Mouse (Mus musculus) limb, embryonic 10.5 days (tissue): Measurements from ENCODE around the gene Bcat1. TPM values are rescaled to one million over a fixed set of nuclear protein-coding genes. Genes with fewer than 3 reads are reported as not detected.
A peak's percentile ranks its signal among the peaks of the same experiment; 100 is the strongest.

ENCODE experiments used
- DNase-seq: peaks from one replicate; pipeline ENCODE4 v3.0.0-alpha.2; 2017; ENCODE audit warnings: low spot score
- H3K27ac ChIP-seq: fragments of 300-500 bp; sonication (generic); 2 replicates; pipeline ENCODE4 v1.5.1; 2016; ENCODE audit warnings: mild to moderate bottlenecking
- H3K27me3 ChIP-seq: fragments of 300-500 bp; sonication (generic); 2 replicates; pipeline ENCODE4 v1.6.1; 2016; ENCODE audit warnings: low read depth, mild to moderate bottlenecking; ENCODE audit not compliant: poor library complexity, severe bottlenecking
- H3K36me3 ChIP-seq: fragments of 300-500 bp; sonication (generic); 2 replicates; pipeline ENCODE4 v1.6.1; 2016; ENCODE audit warnings: mild to moderate bottlenecking, moderate library complexity
- H3K4me1 ChIP-seq: fragments of 300-500 bp; sonication (generic); 2 replicates; pipeline ENCODE4 v1.6.1; 2016
- H3K4me3 ChIP-seq: fragments of 300-500 bp; sonication (generic); 2 replicates; pipeline ENCODE4 v1.5.1; 2016; ENCODE audit warnings: mild to moderate bottlenecking, moderate library complexity
- H3K9me3 ChIP-seq: fragments of 300-500 bp; sonication (generic); replicated peaks from 2 replicates; pipeline ENCODE4 v1.6.1; 2016; ENCODE audit warnings: mild to moderate bottlenecking
- WGBS: fragments of 180-500 bp; shearing (Covaris S2); methylation state at CpG from one replicate; pipeline ENCODE4 v1.1.7; 2016; 5-methylcytosine and 5-hydroxymethylcytosine counted together
- polyA plus RNA-seq: library from polyadenylated mRNA; unstranded; fragments of >200 nt; fragmentation: Nextera tagmentation; extraction: Ambion mirVana; gene quantifications from 2 replicates; pipeline ENCODE4 v1.2.1, GENCODE M21; 2016

Gene Bcat1
- polyA plus RNA-seq, 1 experiment from 2014 or later, result 66.0 TPM

DNA sequence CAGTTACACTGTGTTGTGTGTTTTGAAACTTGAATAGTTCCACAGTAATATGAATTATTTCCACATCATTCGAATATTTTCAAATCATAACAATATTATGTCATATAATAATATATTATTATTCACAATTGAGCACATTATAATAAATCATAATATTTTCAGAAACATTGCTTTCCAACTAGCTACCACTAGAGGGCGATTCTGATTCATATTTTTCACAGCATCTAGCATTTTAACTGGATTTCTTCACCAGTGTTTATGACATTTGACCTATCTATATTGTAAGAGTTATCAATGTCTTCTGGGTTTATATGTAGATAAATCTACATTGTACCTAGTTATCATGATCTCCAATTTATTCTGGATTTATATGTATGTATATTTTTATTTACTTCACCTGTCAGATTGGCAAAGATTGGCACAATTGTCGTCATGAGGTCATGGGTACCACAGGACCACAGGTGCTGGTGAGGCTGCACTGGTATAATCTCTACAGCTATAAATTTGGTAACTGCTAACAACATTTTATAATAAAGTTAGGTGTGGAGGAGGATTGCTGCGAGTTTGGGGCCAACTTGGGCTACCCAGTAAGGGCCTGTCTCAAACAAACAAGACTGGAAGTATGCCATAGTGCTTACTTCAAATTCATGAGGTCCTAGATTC is 12.6 kb upstream of the Bcat1 start:
- Histone ChIP-seq H3K4me1 (no peaks in the 10 kb centered on the region), H3K9me3 (no peaks in the 10 kb centered on the region), H3K36me3 (no peaks in the 10 kb centered on the region), H3K4me3 (no peak overlapping the region), H3K27ac (no peak overlapping the region), H3K27me3 (no peaks in the 10 kb centered on the region)
- WGBS, result 52% methylated on average over 4 of the region's 4 CpGs
- no peak for DNase-seq

DNA sequence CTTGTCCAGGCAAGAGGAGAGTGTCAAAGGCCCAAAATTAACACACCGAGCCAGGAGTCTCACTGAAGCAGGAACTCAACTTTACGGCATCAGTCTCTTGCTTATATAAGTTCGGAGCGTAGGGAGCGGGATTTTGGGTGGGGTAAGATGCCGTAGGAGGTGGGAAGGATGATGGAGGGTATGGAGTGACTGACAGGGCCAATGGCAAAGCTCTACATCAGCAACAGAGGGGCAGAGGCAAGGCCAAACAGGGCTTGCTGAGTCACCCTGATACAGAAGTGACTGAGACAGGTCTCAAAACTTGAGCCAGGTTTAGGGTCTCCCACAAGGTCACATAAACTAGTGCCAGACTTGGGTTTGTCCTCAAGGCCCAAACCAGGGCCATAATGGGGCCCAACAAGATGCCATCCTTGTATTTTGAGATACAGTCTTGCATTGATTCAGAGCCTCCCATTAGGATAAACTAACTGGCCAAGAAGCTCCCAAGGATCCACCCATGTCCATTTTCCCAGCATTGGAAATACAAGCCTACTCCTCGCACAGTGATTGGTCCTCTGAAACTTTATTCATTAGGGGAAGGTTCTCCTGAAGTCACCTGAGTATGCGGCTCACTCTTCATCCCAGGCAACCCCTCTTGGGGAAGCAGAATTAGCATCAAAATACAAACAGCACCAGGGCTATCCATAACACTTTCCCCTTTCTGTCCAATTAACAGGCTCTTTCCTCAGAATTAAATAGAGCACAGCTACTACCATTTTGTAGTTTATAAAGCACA is 8.5 kb upstream of the Bcat1 start:
- no peaks in the 10 kb centered on the region for H3K4me1 ChIP-seq
- no peaks in the 10 kb centered on the region for H3K27me3 ChIP-seq
- H3K36me3 ChIP-seq, result no peaks in the 10 kb centered on the region
- 90% methylated on average over 8 of the region's 8 CpGs for WGBS
- no peaks in the 10 kb centered on the region for H3K9me3 ChIP-seq
- DNase-seq, result no peak
- H3K4me3 ChIP-seq, result no peak overlapping the region
- H3K27ac ChIP-seq, result no peak overlapping the region

DNA sequence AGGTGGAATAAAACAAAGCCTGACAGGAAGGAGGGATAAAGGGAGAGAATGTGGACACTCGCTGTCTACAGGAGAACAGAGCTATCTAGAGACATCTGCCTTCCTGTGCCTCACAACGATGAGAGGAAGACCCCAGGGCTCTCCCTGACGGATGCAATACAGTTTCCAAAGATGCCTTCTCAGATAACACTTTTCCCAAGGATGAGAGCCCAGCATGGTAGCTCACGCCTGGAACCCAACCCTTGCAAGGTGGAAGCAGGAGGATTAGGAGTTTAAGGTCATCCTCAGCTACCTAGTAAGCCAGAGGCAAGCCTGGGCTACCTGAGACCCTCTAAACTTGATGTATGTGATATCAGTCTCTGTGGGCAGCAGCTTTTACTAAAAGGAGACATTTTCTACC is 5.7 kb upstream of the Bcat1 start:
- no peaks in the 10 kb centered on the region for H3K27me3 ChIP-seq
- 75% methylated on average over 4 of the region's 4 CpGs for WGBS
- no peak for DNase-seq

GRCm38 (mm10) chr6:145079087-145079759 is 3.2 kb upstream of the Bcat1 start:
- no peak overlapping the region for H3K27ac ChIP-seq
- whole genome bisulfite sequencing, result 77% methylated on average over 9 of the region's 9 CpGs
- no peak overlapping the region for H3K4me3 ChIP-seq
- DNase-seq, result no peak
- H3K9me3 ChIP-seq, result no peaks in the 10 kb centered on the region
- H3K4me1 ChIP-seq, result peaks cover 18% of the 10 kb centered on the region
- no peaks in the 10 kb centered on the region for H3K36me3 ChIP-seq
- H3K27me3 ChIP-seq, result no peaks in the 10 kb centered on the region

More for the DNA sequence above, 5.7 kb upstream of the Bcat1 start:
- no peaks in the 10 kb centered on the region for H3K4me1 ChIP-seq
- no peak overlapping the region for H3K4me3 ChIP-seq
- H3K9me3 ChIP-seq, result no peaks in the 10 kb centered on the region
- no peak overlapping the region for H3K27ac ChIP-seq
- no peaks in the 10 kb centered on the region for H3K36me3 ChIP-seq

DNA sequence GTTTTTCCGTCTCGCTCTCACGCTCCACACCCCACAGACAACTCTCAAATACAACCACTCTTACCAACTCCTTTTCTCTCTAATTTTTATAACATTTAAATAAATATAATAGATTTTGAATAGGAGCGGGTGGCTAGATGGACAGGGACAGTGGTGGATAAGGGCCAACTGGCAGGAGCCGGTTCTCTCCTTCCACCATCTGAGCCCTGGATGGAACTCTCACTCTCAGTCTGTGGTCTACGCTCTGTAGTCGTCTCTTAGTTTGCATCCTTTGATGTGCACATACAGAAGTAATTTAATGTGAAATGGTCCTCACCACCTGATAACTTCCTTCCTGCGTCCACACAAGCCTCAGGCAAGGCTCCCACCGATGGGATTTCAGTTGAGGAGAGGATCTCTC is 302 bp upstream of the Bcat1 start:
- WGBS, result 5% methylated on average over 9 of the region's 9 CpGs
- no peaks in the 10 kb centered on the region for H3K36me3 ChIP-seq
- DNase-seq, result peak; percentile 41
- peak overlapping the region; percentile 90 for H3K27ac ChIP-seq
- no peaks in the 10 kb centered on the region for H3K9me3 ChIP-seq
- H3K27me3 ChIP-seq, result no peaks in the 10 kb centered on the region
- H3K4me3 ChIP-seq, result peak overlapping the region; percentile 73
- H3K4me1 ChIP-seq, result peaks cover 22% of the 10 kb centered on the region

- Histone ChIP-seq H3K4me1 (peaks cover 22% of the 10 kb centered on the region), H3K4me3 (peak overlapping the region; percentile 73), H3K36me3 (no peaks in the 10 kb centered on the region), H3K9me3 (no peaks in the 10 kb centered on the region), H3K27ac (peak overlapping the region; percentile 90), H3K27me3 (no peaks in the 10 kb centered on the region)
- peak; percentile 64 for DNase-seq
- WGBS, result under 1% methylated on average over 20 of the region's 20 CpGs
These were observed 866 bp downstream of the Bcat1 start for GRCm38 (mm10) chr6:145075088-145075547.

DNA sequence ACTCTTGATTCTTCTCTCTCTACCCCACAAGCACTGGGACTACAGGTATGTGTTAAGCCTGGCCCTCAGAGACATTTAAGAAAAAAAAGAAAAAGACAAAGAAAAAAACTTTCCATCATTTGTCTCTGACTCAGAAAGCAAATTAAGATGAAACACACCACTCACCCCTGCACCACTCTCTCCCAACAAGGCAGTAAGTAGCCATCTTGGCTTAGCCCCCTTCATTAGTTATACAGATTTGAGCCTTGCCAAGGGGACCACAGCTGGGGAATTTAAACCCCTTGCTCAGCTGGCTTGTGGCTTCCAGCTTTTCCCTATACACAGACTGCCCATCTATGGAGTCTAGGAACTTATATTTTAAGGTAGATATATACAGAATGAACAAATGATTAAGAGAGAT is 1.5 kb downstream of the Bcat1 start:
- no peak for DNase-seq
- Histone ChIP-seq H3K36me3 (0 out of 2 replicates have a peak, but pooled peaks cover 1% of the 10 kb centered on the region), H3K9me3 (no peaks in the 10 kb centered on the region), H3K4me1 (peaks cover 22% of the 10 kb centered on the region), H3K27me3 (no peaks in the 10 kb centered on the region), H3K4me3 (peak overlapping the region; percentile 73), H3K27ac (peak overlapping the region; percentile 90; the same call in 1 of the 2 replicates)

- 74% methylated on average over 2 of the region's 2 CpGs for WGBS
- H3K4me1 ChIP-seq, result peaks cover 23% of the 10 kb centered on the region
- no peak for DNase-seq
These were observed 6.1 kb downstream of the Bcat1 start for GRCm38 (mm10) chr6:145069921-145070320.

DNA sequence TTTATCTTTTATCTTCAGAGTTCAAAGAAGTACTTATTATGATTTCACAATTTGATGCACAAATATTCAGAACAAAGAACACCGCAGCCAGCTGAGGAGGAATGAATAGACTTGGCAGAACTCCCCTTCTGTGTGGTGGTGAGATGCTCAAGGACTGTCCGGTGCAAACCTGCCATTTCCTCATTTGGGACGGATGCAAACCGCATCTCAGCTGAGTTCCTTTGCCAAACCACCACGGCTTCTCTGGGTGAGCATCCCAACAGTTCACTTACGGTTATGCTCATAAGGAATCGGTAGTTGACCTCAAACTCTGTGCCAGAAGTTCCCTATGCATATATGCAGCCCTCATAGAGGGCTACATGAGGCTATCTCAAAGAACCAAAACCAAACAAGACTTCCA is 6.6 kb downstream of the Bcat1 start:
- no peak overlapping the region for H3K4me3 ChIP-seq
- 95% methylated on average over 7 of the region's 7 CpGs for WGBS

More at GRCm38 (mm10) chr6:145069921-145070320, 6.1 kb downstream of the Bcat1 start:
- Histone ChIP-seq H3K4me3 (no peak overlapping the region), H3K9me3 (no peaks in the 10 kb centered on the region), H3K27me3 (no peaks in the 10 kb centered on the region), H3K27ac (no peak overlapping the region), H3K36me3 (0 out of 2 replicates have a peak, but pooled peaks cover 6% of the 10 kb centered on the region)

GRCm38 (mm10) chr6:145067679-145068078 is 8.3 kb downstream of the Bcat1 start:
- Histone ChIP-seq H3K9me3 (no peaks in the 10 kb centered on the region), H3K36me3 (0 out of 2 replicates have a peak, but pooled peaks cover 6% of the 10 kb centered on the region), H3K4me3 (no peak overlapping the region), H3K27ac (no peak overlapping the region), H3K27me3 (no peaks in the 10 kb centered on the region), H3K4me1 (peaks cover 14% of the 10 kb centered on the region)
- no peak for DNase-seq
- WGBS, result 78% methylated on average over 8 of the region's 8 CpGs

More for the DNA sequence above, 6.6 kb downstream of the Bcat1 start:
- Histone ChIP-seq H3K27me3 (no peaks in the 10 kb centered on the region), H3K9me3 (no peaks in the 10 kb centered on the region), H3K27ac (no peak overlapping the region), H3K4me1 (peaks cover 17% of the 10 kb centered on the region), H3K36me3 (0 out of 2 replicates have a peak, but pooled peaks cover 6% of the 10 kb centered on the region)
- DNase-seq, result no peak

DNA sequence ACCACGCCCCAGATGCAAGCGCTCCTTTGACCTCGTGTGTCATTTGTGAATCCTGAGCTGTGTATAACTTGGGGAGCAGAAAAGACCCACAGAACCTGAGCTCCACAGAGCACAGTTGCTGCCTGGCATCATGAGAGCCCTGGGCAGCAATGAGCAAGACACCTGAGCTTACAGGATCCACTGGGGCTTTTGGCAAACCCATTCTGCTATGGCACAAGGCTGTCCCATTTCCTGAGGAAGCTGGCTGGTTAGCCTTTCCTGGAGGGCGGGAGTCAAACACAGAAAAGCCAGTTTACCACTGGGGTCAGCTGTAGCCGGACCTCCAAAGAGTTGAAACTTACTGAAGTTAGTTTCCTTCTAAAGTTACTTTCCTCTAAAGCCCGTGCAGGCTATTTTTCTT is 9.6 kb downstream of the Bcat1 start:
- Histone ChIP-seq H3K4me1 (peaks cover 15% of the 10 kb centered on the region), H3K9me3 (no peaks in the 10 kb centered on the region), H3K36me3 (0 out of 2 replicates have a peak, but pooled peaks cover 6% of the 10 kb centered on the region), H3K27me3 (no peaks in the 10 kb centered on the region), H3K4me3 (no peak overlapping the region), H3K27ac (no peak overlapping the region)
- DNase-seq, result no peak
- 77% methylated on average over 6 of the region's 6 CpGs for WGBS

DNA sequence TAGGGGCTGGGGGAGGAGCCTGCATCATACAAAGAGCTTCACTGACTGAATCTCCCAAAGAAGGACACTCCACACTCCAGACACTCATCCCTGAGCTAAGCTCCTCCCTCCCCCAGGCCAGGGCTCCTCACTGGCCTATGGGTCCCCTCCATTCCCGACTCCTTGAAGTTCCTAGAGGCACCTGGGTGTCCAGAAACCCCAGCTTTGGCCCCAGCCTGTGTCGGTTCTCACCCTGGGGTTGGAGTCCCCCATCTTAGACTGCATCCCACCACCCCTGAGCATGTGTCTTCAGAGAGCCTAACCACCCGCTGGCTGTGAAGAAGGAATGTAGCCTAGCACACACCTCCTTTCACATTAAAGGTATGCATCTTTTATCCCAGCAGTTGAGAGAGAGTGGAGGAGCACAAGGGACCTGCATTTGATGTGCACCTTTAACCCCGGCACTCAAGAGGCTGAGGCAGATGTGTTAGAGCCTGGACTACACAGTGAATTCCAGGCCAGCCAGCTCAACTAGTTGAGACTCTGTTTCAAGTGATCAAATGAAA is 10.6 kb downstream of the Bcat1 start:
- H3K4me1 ChIP-seq, result peaks cover 15% of the 10 kb centered on the region
- DNase-seq, result no peak
- no peaks in the 10 kb centered on the region for H3K9me3 ChIP-seq
- H3K36me3 ChIP-seq, result 0 out of 2 replicates have a peak, but pooled peaks cover 6% of the 10 kb centered on the region
- H3K27ac ChIP-seq, result no peak overlapping the region
- H3K4me3 ChIP-seq, result no peak overlapping the region
- H3K27me3 ChIP-seq, result no peaks in the 10 kb centered on the region
- 82% methylated on average over 4 of the region's 4 CpGs for WGBS
